Mouse (Mus musculus): ENCODE measurements around the gene Dpm1. TPM values are rescaled to one million over a fixed set of nuclear protein-coding genes. Genes with fewer than 3 reads are reported as not detected.
A peak's percentile ranks its signal among the peaks of the same experiment; 100 is the strongest.

Dpm1 gene
- total RNA-seq (2015; ENCODE audit: low replicate concordance) (44.0 TPM in 2 replicates), total RNA-seq (2017; ENCODE audit: low replicate concordance) (5.4 and 18.9 TPM in 2 replicates)

DNA sequence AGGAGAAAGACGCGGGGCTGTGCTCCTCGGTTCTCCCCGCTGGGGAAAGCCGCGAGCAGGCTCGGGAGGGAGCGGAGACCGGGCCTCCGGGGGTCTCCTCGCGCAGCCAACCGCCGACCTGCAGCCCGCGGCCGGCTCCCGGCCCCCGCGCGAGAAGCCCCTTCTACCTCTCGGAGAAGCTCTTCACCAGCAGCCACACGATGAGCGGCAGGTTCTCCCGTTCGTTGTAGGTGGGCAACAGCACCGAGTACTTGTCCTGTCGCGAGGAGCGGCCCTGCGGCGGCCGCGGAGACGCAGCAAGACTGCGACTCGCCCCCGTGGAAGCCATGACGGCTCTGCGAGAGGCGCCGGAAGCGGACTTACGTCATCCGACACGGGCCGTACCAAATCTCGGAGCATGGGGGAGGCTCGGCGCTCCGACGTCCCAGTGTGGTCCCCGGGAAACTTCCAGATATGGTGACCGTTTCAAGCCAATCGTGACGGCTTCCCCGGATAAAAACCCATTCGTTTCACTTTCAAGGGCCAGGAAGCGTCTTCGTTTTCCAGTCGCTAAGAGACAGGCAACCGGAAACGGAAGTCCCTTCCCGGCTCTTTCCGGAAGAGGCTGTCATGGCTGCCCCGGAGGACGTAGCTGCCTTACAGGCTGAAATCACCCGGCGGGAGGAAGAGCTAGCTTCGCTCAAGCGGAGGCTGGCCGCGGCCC, at the start of gene Dpm1, which contains the start of the genes Gm20716 and Mocs3:
TSS of gene Dpm1 (minus strand) at position 566 of the 703 bp plus-strand sequence.
TSS of gene Gm20716 (minus strand) at position 339 of the 703 bp plus-strand sequence.
TSS of gene Mocs3 (plus strand) at position 597 of the 703 bp plus-strand sequence.
- ATAC-seq (replicated peaks; ENCODE audit: low FRiP score, poor library complexity, severe bottlenecking) = peak; percentile 94

DNA sequence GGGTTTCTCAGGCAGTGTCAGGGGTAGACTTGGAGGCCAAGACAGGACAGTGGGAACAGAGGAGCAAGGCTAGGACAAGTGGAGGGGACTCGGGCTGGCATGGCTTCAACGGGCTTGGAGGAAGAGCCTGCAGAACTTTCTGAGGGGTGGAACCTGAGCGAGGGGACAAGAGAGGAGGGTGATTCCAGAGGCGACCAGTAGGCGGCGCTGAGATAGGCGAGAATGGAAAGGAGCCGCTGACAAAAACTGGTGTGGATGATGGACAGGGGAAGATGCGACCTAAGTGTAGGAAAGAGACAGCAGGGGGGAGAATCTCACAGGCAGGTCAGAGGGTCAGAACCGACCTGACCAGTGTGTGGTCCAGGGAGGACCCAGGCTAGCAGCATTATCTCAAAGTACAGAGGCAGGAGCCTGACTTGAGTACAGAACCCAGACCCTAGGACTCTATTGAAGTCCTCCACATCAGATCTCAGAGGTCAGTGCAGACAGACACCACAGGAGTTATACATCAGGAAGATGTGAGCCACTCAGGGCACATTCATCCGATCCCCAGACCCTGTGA, 44.1 kb upstream of the Dpm1 start:
- peak; percentile 36; the same call in 1 of the 2 replicates for ATAC-seq (replicated peaks; ENCODE audit: low FRiP score, poor library complexity, severe bottlenecking)

DNA sequence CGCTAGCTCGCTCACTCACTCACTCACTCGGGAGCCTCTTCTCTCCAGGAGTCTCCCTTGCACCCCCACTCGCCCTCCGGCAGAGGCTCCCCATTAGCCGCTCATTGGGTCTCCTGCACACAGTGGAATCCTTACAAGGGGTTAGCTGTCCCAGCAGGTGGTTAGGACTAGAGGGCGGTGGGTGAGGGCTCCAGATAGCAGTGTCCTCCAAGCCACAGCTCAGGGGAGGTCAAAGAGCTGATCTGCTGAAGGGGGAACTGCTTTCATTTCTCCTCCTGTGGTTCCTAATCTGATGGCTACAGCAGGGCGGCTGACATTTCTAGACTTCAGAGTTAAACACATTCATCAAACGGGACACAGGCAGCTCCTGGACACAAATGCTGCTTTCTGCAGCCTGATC, 43.0 kb upstream of the Dpm1 start:
- no peak for ATAC-seq (replicated peaks; ENCODE audit: low FRiP score, poor library complexity, severe bottlenecking)

DNA sequence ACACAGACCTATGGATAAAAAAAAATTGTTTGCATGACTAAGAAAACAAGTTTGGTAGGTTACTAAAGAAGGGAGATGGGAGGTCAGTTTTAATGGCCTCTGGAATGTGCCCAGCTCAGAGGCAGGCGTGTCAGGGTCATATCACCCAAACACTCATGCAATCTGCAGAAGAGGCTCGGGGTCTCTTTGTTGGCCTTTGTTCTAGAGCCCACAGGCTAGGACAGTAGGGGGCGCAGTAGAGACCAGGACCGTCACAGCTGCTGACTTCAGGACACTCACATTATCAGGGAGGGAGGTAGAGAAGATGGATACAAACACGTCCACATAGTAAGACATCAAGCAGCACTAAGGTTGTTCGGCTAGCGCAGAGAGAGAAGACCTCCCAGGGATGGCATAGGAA, 37.6 kb upstream of the Dpm1 start:
- ATAC-seq (replicated peaks; ENCODE audit: low FRiP score, poor library complexity, severe bottlenecking) = peak; percentile 30

DNA sequence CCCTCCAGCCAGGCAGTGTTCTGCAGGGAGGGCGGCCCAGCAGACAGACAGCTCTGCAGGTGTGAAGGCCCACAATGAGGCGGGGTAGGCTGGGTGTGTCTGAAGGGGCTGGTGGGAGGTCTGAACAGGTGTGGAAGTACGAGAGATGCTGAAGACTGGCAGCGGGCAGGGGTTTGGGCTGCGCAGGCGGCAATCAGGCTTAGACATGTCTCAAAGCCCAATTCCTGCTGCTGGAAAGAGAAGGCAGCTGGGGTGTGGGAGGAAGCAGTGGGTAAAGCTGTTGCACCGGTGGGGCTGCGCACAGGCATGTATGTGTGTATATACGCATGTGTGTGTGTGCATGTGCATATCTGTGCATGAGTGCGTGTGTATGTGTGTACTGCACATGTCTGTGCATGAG, 30.5 kb upstream of the Dpm1 start:
- ATAC-seq (replicated peaks; ENCODE audit: low FRiP score, poor library complexity, severe bottlenecking) = no peak

DNA sequence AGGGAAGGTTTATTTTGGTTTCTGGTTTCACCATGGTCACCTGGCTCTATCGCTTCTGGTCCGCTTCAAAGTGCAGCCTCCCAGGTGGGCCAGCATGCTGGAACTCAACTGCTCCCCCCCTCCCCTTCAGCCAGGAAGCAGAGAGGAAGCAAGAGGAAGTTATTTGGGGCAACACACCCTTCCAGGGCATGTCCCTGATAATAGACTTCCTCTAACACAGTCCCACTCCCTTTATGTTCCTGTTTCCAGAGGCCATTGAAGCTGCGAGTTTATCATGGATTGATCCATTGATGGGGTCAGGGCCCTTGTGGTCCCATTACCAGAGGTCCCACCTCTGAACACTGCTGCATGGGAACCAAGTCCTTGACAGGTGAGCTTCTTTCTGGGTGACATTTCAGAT, 29.7 kb upstream of the Dpm1 start:
- ATAC-seq (replicated peaks; ENCODE audit: low FRiP score, poor library complexity, severe bottlenecking) = no peak

DNA sequence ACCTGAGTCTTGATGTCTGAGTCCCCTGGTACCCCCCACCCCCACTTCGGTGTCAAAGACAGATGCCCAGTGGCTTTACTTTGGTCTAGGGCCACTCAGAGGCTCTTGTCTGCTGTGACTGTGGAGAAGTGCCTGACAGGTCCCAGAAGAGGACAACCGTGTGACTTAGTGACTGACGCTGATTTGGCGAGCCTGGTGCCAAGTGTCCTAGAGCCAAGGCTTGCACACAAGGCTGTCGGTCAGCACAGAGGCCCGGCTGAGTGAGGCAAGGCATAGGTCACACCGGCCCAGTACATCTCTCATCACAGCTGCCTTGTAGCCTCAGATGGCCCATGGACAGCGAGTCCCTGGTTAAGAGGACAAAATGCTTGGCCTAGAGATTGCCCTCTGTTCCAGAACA, 28.7 kb upstream of the Dpm1 start:
- ATAC-seq (replicated peaks; ENCODE audit: low FRiP score, poor library complexity, severe bottlenecking) = no peak

DNA sequence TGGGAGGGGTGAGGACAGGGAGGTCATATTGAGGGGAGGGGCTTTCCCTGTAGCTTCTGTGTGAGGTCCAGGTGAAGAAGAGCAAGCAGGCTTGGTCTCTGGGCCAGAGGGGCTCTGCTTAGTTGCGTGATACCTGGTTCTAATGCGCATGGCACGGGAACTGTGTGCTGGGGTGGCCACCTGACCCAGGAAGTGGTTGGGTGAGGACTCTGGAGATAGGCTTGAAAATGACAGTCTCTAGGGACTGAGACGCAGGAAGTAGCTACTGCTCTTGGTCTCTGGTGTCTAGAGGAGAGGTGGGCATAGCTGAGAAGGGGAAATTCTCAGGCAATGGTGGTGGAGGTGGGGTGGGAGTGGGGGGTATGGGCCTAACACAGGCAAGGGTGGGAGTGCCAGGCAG, 26.8 kb upstream of the Dpm1 start:
- no peak for ATAC-seq (replicated peaks; ENCODE audit: low FRiP score, poor library complexity, severe bottlenecking)

DNA sequence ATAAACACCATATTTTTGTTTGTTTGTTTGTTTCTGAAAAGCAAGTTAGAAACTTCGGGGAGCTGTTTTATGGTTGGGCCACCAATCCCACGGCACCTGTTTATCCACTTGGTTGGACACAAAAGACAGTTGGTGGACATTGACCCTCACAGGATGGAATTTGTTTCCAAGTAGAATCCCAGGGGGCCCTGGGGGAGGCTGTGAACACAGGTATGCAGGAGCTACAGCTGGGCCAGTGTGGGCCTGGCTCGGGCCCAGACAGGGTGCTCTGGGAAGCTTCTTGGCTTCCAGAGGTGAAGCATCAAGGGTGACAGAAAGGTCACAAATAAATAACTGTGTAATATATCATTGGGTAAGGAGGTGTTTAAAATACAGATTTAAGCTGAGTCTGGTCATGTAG, 26.1 kb upstream of the Dpm1 start:
- ATAC-seq (replicated peaks; ENCODE audit: low FRiP score, poor library complexity, severe bottlenecking) = no peak

DNA sequence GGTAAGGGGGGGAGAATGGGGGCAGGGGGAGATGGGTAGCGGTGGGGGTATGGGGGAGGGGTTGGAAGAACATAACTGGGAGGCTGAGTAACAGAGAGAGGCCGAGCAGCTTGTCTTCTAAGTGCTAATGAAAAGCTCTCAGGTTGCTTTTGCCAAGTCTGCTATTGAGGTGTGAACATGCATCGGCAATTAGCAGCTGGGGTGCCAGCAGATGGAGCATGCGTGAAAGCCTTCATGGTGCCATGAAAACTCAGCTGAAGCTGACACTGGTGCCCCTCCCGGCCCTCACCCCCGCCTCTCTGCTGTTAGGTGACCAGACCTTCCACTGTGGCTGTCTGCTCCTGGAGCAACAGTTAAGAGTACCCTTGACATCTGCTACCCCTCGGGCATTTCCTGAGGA, 23.4 kb upstream of the Dpm1 start:
- ATAC-seq (replicated peaks; ENCODE audit: low FRiP score, poor library complexity, severe bottlenecking) = no peak

DNA sequence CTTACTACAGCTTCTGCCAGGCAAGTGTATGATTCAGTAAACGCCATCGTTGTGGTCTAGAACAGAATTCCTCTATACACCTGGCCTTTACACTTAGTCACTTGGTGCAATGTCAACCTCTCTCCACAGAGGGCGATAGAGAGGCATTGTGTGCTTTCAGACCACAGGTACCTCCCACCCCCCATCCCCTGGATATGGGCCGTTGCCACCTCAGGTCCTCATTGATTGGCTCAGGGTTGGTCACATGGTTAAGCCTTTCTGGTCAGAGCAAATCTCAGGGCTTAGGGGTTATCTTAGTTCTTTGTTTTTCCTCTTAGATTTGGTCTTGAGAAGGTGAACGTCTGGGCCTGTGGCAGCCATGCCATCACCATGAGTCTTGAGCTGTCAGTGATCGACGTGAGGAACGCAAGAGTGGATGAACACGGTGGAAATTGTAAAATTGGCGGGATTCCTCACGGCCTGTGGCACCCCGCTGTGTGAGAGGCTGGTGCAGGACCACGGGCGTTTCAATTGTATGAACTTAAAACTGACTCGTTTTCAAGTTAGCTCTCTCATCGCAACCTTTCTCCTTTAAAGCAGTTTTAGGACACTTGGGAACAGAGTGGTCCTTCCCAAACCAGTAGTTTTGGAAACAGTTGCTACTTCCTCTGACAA, 22.4 kb upstream of the Dpm1 start:
- no peak for ATAC-seq (replicated peaks; ENCODE audit: low FRiP score, poor library complexity, severe bottlenecking)

DNA sequence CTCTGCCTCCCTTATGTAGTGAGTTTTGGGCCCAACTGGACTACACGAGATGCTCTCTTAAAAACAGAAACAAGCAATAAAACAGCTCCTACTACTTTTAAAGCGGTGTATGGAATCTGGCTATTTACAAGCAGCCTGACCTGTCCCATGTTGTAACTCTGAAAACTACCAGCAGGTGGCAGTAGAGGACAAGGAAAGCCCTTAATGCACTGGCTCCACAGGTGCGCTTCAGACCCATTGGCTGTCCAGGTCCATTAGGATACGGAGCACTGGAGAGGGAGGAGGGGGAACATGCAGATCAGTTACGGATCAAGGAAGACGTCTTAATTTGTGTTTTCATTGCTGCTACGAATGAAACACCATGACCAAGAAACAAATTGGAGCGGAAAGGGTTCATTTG, 19.9 kb upstream of the Dpm1 start:
- ATAC-seq (replicated peaks; ENCODE audit: low FRiP score, poor library complexity, severe bottlenecking) = peak; percentile 76; the same call in 1 of the 2 replicates

DNA sequence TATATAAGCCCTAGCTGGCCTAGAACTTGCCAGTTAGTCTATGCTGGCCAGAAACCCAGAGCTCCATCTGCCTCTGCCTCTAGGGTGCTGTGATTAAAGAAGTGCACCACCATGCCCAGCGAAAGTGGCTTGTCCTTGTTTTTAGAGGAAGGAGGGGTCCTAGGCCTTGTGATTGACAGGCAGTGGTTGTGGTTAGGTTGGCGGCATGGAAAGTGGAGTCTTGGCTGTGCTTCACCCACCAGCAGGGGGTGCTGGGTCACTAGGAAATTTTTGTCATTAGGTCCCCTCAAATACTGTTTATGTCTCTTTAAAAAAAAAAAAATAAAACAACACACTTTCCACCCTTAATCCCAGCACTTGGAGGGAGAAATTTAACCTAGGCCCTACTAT, 18.5 kb upstream of the Dpm1 start:
- ATAC-seq (replicated peaks; ENCODE audit: low FRiP score, poor library complexity, severe bottlenecking) = no peak

DNA sequence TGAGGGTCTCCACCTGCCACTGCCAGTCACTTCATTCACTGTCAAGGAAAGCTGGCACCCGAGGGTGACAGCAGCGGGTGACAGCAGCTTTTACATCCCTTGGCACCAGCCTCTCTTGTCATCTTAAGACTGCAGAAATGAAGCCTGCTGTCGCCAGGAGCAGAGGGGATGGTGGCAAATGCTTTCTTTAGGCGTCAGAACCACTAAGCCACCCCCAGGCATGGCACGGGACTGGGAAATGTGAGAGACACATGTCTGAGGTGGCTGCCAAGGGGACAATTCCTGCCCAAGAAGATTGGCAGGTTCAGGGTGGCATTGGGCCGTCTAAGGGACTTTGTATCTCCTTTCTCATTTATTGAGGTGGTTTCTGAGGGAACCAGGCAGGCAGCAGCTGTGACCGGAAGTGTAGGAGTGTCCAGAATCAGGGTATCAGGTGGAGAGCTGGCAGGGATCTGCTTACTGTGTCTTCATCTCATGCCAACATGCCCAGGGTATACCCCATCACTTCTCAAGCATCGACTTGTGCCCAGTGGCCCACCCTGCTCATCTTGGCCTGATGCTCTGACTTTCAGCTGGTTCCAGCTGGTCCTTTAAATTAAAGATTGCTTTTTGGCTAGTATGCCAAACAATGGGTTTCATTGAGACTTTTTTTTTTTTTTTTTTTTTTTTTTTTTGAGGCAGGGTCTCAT, 17.9 kb upstream of the Dpm1 start:
- ATAC-seq (replicated peaks; ENCODE audit: low FRiP score, poor library complexity, severe bottlenecking) = no peak

DNA sequence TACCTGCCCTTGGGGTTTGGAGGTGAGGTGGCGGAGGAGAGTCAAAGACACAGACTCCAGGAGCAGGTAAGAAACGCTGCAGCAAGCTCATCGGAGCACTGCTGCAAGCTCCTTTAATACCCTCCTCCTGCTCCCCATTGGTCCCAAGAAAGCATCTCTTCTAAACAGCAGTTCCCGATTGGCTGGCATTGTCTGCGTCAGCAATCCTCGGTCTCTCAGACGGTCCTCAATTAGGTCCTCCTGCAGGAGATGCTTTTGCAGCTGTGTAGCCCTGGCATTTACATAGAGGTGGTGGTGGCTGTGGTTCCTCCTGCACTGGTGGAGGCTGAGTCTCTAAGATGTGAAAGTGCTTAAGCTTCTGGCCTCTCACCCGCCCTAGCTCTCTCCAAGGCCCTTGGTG, 15.2 kb upstream of the Dpm1 start:
- ATAC-seq (replicated peaks; ENCODE audit: low FRiP score, poor library complexity, severe bottlenecking) = no peak

DNA sequence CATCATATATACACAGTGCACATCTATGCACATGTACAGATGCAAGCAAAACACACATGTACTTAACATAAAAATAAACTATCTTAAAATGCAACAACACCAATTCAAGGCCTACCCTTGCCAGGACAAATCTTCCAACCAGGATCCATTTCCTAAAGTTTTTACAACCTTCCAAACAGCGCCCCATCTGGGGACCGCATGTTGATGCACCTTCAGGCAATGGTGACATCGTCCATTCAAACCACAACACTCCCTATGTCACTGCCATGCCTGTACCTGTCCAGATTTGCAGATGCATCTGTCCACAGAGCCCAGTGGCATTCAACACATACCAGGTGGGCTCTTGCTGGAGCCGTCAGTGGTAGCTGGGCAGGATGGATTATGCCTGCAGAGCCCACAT, 12.9 kb upstream of the Dpm1 start:
- ATAC-seq (replicated peaks; ENCODE audit: low FRiP score, poor library complexity, severe bottlenecking) = 0 out of 2 replicates have a peak, but pooled peaks have one; percentile 34

DNA sequence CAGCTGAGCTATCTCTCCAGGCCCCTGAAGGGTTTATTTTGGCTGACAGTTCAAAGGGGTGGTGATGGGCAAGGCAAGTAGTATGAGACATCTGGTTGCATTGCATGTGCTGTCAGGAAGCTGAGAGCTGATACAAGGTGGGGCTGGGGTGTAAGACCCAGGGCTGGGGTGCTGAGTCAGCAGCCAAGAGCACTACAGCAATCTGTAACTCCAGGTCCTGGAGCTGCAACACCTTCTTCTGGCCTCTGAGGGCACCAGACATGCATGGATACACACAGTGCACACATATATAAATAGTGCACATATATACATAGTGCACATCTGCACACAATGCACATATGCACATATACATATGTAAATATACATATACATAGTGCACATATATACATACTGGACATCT, 12.4 kb upstream of the Dpm1 start:
- no peak for ATAC-seq (replicated peaks; ENCODE audit: low FRiP score, poor library complexity, severe bottlenecking)

DNA sequence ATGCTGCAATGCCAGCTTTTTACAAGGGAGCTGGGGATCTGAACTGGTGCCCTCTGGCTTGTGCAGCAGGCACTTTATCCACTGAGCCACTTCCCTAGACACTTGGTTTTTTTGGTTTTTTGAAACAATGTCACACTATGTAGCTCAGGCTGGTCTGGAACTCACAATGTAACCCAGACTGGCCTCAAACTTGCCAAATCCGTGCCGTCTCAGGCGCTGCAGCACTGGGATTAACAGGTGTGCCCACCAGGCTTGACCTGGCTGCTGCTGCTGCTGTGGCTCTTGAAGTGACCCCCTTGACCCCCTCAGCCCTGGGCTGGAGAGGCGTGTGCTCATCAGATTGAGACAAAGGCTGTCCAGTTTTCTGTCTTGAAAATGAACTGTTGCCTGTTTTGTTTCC, 7.9 kb upstream of the Dpm1 start:
- ATAC-seq (replicated peaks; ENCODE audit: low FRiP score, poor library complexity, severe bottlenecking) = peak; percentile 52; the same call in 1 of the 2 replicates

DNA sequence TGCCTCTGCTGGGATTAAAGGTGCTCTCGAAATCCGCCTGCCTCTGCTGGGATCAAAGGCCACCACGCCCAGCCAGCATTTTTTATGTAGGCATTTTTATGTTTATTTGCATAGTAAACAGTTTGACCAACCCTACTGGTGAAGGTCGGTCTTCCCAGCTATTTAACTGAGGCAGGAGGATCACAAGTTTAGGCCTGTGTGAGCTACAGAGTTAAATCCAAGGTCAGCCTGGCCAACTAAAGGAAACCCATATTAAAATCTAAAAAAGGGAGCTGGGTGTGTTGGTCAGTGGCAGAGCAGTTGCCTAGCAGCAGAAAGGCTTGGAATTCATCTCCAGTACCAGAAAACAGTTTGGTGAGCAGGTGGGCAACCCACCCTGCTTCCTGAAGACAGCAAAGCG, 2.9 kb upstream of the Dpm1 start:
- no peak for ATAC-seq (replicated peaks; ENCODE audit: low FRiP score, poor library complexity, severe bottlenecking)

DNA sequence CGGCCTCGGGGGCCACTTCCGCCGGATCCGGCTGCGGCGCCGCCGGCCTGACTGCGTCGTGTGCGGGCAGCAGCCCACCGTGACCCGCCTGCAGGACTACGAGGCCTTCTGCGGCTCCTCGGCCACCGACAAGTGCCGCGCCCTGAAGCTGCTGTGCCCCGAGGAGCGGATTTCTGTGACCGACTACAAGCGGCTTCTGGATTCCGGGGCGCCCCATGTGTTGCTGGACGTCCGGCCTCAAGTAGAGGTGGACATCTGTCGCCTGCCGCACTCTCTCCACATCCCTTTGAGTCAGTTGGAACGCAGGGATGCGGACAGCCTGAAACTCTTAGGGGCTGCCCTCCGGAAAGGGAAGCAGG, 1.1 kb upstream of the Dpm1 start:
- ATAC-seq (replicated peaks; ENCODE audit: low FRiP score, poor library complexity, severe bottlenecking) = no peak
